Mouse (Mus musculus) neural tube, embryonic 12.5 days (tissue): ENCODE data around the gene Arid1b. TPM values are rescaled to one million over a fixed set of nuclear protein-coding genes. Genes with fewer than 3 reads are reported as not detected.
A peak's percentile ranks its signal among the peaks of the same experiment; 100 is the strongest.

Experiments used
- ATAC-seq: fragments of 200-750 bp; cut with Nextera tagmentation; 2 replicates; pipeline ENCODE4 v1.8.0; 2017; ENCODE audit warnings: low read depth, mild to moderate bottlenecking, moderate TSS enrichment, moderate library complexity; ENCODE audit not compliant: low FRiP score
- H3K27ac ChIP-seq: fragments of 300-500 bp; sonication (generic); 2 replicates; pipeline ENCODE4 v1.5.1; 2016
- H3K27me3 ChIP-seq: fragments of 300-500 bp; sonication (generic); replicated peaks from 2 replicates; pipeline ENCODE4 v1.6.1; 2016; ENCODE audit warnings: mild to moderate bottlenecking
- H3K36me3 ChIP-seq: fragments of 300-500 bp; sonication (generic); 2 replicates; pipeline ENCODE4 v1.6.1; 2016; ENCODE audit warnings: mild to moderate bottlenecking
- H3K4me1 ChIP-seq: fragments of 300-500 bp; sonication (generic); 2 replicates; pipeline ENCODE4 v1.6.1; 2016
- H3K4me2 ChIP-seq: fragments of 300-500 bp; sonication (generic); replicated peaks from 2 replicates; pipeline ENCODE4 v1.6.1; 2016; ENCODE audit warnings: mild to moderate bottlenecking
- H3K4me3 ChIP-seq: fragments of 300-500 bp; sonication (generic); 2 replicates; pipeline ENCODE4 v1.5.1; 2016
- H3K9ac ChIP-seq: fragments of 300-500 bp; sonication (generic); 2 replicates; pipeline ENCODE4 v1.6.1; 2016; ENCODE audit warnings: mild to moderate bottlenecking
- H3K9me3 ChIP-seq: fragments of 300-500 bp; sonication (generic); 2 replicates; pipeline ENCODE4 v1.6.1; 2016; ENCODE audit warnings: mild to moderate bottlenecking
- WGBS: fragments of 180-500 bp; shearing (Covaris S2); methylation state at CpG from one replicate; pipeline ENCODE4 v1.1.7; 2016; 5-methylcytosine and 5-hydroxymethylcytosine counted together
- polyA plus RNA-seq: library from polyadenylated mRNA; unstranded; fragments of >200 nt; fragmentation: Nextera tagmentation; extraction: Ambion mirVana; gene quantifications from 2 replicates; pipeline ENCODE4 v1.2.1, GENCODE M21; 2016

The Arid1b gene
- polyA plus RNA-seq, 1 experiment from 2014 or later, result 18.7 TPM

DNA sequence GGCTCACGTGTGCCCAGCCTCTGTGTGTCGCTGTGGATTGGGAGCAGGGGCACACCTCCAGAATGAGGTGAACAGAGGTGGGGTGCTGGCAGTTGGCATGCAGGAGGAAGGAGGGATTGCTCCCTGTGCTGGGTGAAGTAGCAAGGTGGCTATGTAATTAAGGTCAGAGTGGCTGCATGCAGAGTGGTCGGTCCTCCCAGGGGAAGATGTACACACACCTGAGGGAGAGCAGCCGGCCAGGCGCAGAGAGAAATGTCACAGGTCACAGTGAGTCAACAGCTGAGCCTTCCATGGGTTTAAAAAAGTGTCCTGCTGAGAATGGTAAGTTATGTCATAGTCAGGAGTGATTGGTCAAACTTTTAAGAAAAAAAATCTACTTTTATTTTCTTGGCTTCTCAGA lies 14.6 kb downstream of the Arid1b start:
- WGBS, result 68% methylated on average over 5 of the region's 5 CpGs
- H3K27me3 ChIP-seq, result no peaks in the 10 kb centered on the region
- peak overlapping the region; percentile 34; the same call in 1 of the 2 replicates for H3K4me2 ChIP-seq
- H3K9me3 ChIP-seq, result no peaks in the 10 kb centered on the region
- H3K36me3 ChIP-seq, result no peaks in the 10 kb centered on the region
- H3K4me3 ChIP-seq, result no peak overlapping the region
- H3K9ac ChIP-seq, result no peak overlapping the region
- peaks cover 83% of the 10 kb centered on the region for H3K4me1 ChIP-seq
- H3K27ac ChIP-seq, result no peak overlapping the region
- ATAC-seq, result no peak

GRCm38 (mm10) chr17:5009526-5010260 lies 15.6 kb downstream of the Arid1b start:
- no peak overlapping the region for H3K4me3 ChIP-seq
- 59% methylated on average over 12 of the region's 12 CpGs for WGBS
- H3K36me3 ChIP-seq, result no peaks in the 10 kb centered on the region
- H3K9me3 ChIP-seq, result no peaks in the 10 kb centered on the region
- H3K4me2 ChIP-seq, result no peak overlapping the region
- ATAC-seq, result no peak
- H3K27me3 ChIP-seq, result no peaks in the 10 kb centered on the region
- H3K27ac ChIP-seq, result no peak overlapping the region
- H3K9ac ChIP-seq, result no peak overlapping the region
- H3K4me1 ChIP-seq, result peaks cover 78% of the 10 kb centered on the region

GRCm38 (mm10) chr17:5010781-5011180 lies 16.6 kb downstream of the Arid1b start:
- no peaks in the 10 kb centered on the region for H3K36me3 ChIP-seq
- ATAC-seq, result no peak
- H3K4me1 ChIP-seq, result peaks cover 67% of the 10 kb centered on the region
- WGBS, result 77% methylated on average over 7 of the region's 7 CpGs
- H3K4me2 ChIP-seq, result no peak overlapping the region
- H3K9ac ChIP-seq, result no peak overlapping the region
- H3K9me3 ChIP-seq, result no peaks in the 10 kb centered on the region
- no peaks in the 10 kb centered on the region for H3K27me3 ChIP-seq
- H3K27ac ChIP-seq, result no peak overlapping the region
- H3K4me3 ChIP-seq, result no peak overlapping the region

GRCm38 (mm10) chr17:5012091-5012490 lies 18.0 kb downstream of the Arid1b start:
- ATAC-seq, result no peak
- Histone ChIP-seq H3K4me2 (no peak overlapping the region), H3K27me3 (no peaks in the 10 kb centered on the region), H3K4me3 (no peak overlapping the region), H3K4me1 (peaks cover 60% of the 10 kb centered on the region), H3K27ac (no peak overlapping the region), H3K9me3 (no peaks in the 10 kb centered on the region), H3K36me3 (no peaks in the 10 kb centered on the region), H3K9ac (no peak overlapping the region; the same call in 1 of the 2 replicates)
- 32% methylated on average over 3 of the region's 3 CpGs for WGBS

DNA sequence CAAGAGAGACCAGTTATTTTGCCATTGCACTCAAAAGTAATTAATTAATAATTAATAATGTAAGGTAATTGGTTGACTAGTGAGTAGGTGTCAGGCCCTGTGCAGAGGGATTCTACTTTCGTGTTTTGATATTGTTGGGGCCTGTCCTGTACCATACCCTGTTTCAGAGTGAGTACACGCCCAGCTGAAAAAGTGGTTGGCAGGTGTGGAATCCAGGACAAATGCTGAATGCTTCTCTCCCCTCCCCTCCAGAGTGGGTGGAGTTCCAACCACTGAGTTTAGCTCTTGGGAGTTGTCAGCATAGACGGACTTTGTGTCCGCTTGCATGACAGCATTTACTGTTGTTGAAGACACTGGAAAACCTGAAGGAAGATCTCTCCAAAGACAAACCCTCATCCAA lies 18.4 kb downstream of the Arid1b start:
- H3K9me3 ChIP-seq, result no peaks in the 10 kb centered on the region
- H3K27me3 ChIP-seq, result no peaks in the 10 kb centered on the region
- peaks cover 56% of the 10 kb centered on the region for H3K4me1 ChIP-seq
- 81% methylated on average over 4 of the region's 4 CpGs for WGBS
- H3K27ac ChIP-seq, result no peak overlapping the region
- H3K4me3 ChIP-seq, result no peak overlapping the region
- H3K36me3 ChIP-seq, result no peaks in the 10 kb centered on the region
- no peak overlapping the region for H3K4me2 ChIP-seq
- no peak overlapping the region for H3K9ac ChIP-seq
- no peak for ATAC-seq

DNA sequence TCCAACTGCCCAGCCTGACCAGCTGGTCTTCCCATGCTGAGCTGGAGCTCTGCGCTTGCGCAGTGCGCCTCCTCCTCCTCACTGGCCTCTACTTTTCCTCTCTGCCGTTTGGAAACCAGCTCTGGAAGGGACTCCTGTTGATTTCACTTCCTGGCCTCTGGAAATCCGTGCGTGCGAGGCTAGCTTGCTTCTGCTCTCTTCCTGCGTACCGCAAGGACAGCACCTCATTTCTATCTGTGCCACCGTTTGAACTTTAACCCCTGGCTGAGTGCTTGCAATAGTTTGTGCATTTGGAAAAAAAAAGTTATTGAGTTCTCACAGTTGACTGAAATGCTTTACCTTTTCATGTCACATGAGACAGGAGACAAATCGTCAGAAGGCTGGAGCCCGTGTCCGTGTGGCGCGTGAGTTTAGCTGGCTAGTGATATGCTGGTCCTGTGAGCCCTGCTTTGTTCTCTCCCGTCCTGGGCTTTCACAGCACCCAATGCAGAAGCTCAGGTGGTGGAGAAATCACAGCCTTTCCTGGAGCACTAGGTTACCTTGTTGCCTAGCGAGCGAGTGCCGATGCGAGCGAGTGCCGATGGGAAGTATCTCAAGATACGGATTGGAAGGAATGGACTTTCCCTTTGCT lies 20.3 kb downstream of the Arid1b start:
- ATAC-seq, result no peak
- Histone ChIP-seq H3K36me3 (0 out of 2 replicates have a peak, but pooled peaks cover 3% of the 10 kb centered on the region), H3K27me3 (no peaks in the 10 kb centered on the region), H3K4me1 (peaks cover 37% of the 10 kb centered on the region), H3K4me3 (no peak overlapping the region), H3K27ac (no peak overlapping the region), H3K9me3 (no peaks in the 10 kb centered on the region), H3K9ac (no peak overlapping the region), H3K4me2 (no peak overlapping the region)
- 85% methylated on average over 23 of the region's 23 CpGs for WGBS

DNA sequence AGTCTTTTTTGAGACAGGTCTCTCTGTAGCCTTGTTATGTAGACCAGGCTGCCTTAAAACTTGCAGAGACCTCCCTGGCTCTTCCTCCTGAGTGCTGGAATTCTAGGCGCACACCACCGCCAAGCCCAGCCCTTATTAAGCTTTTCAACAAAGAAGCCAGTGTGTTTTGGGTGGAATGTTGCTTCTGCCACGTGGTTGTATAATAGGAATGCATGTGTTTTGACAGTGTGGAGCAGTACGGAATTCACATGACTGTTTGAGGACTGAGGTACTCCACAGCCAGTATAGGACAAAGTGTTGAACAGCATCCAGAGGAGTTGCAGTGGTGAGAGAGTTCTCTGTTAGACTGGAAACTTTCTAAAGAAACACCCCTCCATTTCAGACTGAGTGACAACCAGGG lies 22.3 kb downstream of the Arid1b start:
- Histone ChIP-seq H3K4me1 (peaks cover 36% of the 10 kb centered on the region), H3K36me3 (0 out of 2 replicates have a peak, but pooled peaks cover 5% of the 10 kb centered on the region), H3K4me2 (no peak overlapping the region), H3K4me3 (no peak overlapping the region), H3K27me3 (no peaks in the 10 kb centered on the region), H3K9me3 (no peaks in the 10 kb centered on the region), H3K9ac (no peak overlapping the region), H3K27ac (no peak overlapping the region)
- WGBS, result 64% methylated on average over 4 of the region's 4 CpGs
- no peak for ATAC-seq

GRCm38 (mm10) chr17:5017065-5017464 lies 22.9 kb downstream of the Arid1b start:
- Histone ChIP-seq H3K9ac (no peak overlapping the region), H3K4me3 (no peak overlapping the region), H3K27me3 (no peaks in the 10 kb centered on the region), H3K27ac (no peak overlapping the region), H3K9me3 (no peaks in the 10 kb centered on the region), H3K36me3 (0 out of 2 replicates have a peak, but pooled peaks cover 5% of the 10 kb centered on the region), H3K4me1 (peaks cover 38% of the 10 kb centered on the region), H3K4me2 (no peak overlapping the region)
- no peak for ATAC-seq
- WGBS, result 91% methylated on average over 10 of the region's 10 CpGs

DNA sequence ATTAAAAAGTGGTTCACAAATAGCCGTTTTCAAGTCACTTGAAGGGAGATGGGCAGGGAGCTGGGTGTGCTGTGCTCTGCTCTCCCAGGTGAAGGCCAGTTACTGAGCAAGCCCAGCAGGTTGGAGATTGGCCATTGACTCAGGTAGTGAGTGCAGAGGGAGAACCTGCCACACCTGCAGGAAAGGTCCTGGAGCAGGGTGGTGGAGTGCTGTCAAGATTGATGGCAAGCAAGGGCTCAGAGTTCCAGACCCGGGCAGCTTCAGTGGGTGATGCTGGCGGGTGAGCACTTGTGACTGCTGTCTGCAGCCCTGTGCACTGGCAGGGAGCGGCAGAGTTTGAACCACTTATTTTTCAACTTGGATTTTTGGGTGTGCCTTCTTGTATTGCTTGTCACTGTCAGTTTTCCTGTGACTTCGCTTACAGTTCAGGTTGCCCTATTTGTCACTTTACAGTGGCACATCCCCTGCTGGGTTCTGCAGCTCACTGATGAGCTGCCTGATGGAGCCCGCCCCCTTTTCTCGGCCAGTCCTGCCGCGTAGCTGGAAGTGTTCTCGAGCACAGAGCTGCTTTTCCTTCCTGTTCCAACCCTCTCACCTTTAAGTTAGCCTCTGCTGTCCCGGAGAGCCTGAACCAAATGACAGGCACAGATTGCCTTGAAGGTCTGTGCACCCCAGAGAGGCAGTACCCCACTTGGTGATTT lies 27.3 kb downstream of the Arid1b start:
- 31% methylated on average over 11 of the region's 11 CpGs for WGBS
- 0 out of 2 replicates have a peak, but pooled peaks have one; percentile 41 for ATAC-seq
- H3K9me3 ChIP-seq, result no peaks in the 10 kb centered on the region
- 0 out of 2 replicates have a peak, but pooled peaks cover 5% of the 10 kb centered on the region for H3K36me3 ChIP-seq
- H3K4me2 ChIP-seq, result no peak overlapping the region
- H3K27ac ChIP-seq, result no peak overlapping the region
- no peaks in the 10 kb centered on the region for H3K27me3 ChIP-seq
- H3K4me1 ChIP-seq, result peaks cover 28% of the 10 kb centered on the region
- H3K9ac ChIP-seq, result no peak overlapping the region
- no peak overlapping the region for H3K4me3 ChIP-seq

DNA sequence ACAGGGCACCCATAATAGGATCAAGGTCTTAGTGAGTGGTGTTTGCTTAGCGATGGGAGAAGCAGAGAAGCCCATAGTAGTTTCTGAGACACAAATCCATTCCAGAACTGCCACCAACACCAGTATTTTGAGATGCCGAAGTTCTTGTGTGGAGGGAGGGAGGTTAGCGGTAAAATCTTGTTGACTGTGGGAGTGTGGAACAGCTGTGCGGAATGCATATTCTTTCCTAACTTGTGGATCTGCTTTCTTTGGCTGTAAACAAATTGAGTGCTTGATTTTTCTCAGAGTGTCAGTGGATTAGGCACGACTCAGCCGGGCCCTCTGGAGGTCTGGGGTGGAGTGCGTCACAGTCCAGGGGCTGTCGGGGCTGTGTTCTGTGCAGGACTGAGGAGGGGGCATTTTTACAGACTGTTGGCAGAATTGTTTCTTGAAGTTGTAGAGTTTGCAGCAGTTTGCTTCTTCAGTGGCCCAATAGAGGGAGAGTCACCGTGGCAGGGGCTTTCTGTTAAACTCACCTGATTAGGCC lies 27.9 kb downstream of the Arid1b start:
- WGBS, result 79% methylated on average over 9 of the region's 9 CpGs
- Histone ChIP-seq H3K9ac (no peak overlapping the region), H3K36me3 (0 out of 2 replicates have a peak, but pooled peaks cover 5% of the 10 kb centered on the region), H3K4me3 (no peak overlapping the region), H3K27ac (no peak overlapping the region), H3K4me1 (peaks cover 26% of the 10 kb centered on the region), H3K9me3 (no peaks in the 10 kb centered on the region), H3K27me3 (no peaks in the 10 kb centered on the region), H3K4me2 (no peak overlapping the region)
- ATAC-seq, result no peak

- no peaks in the 10 kb centered on the region for H3K9me3 ChIP-seq
- H3K9ac ChIP-seq, result no peak overlapping the region
- H3K4me3 ChIP-seq, result no peak overlapping the region
- WGBS, result 82% methylated on average over 10 of the region's 10 CpGs
- H3K4me1 ChIP-seq, result peaks cover 26% of the 10 kb centered on the region
- H3K27ac ChIP-seq, result no peak overlapping the region
- no peak overlapping the region for H3K4me2 ChIP-seq
- 0 out of 2 replicates have a peak, but pooled peaks cover 5% of the 10 kb centered on the region for H3K36me3 ChIP-seq
- no peaks in the 10 kb centered on the region for H3K27me3 ChIP-seq
- ATAC-seq, result no peak
These were observed 29.6 kb downstream of the Arid1b start for GRCm38 (mm10) chr17:5023745-5024144.

DNA sequence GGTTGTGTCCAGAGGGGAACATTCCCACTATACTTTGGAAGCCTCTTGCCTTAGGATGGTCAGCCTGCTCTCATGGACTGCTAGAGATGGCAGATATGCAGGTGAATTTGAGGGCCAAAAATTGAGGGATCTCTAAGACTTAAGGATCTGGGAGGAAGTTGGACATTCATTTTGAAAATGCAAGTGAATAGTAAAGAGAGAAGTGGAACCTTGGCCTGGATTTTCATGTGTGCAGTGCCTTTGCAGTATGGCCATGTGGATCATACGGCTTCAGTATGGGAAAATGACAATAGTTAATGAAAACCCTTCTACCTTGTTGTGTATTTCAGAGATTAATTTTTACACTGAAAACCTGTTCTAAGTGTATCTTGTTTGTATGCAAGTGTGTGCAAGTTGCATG lies 31.3 kb downstream of the Arid1b start:
- H3K4me1 ChIP-seq, result peaks cover 33% of the 10 kb centered on the region
- no peaks in the 10 kb centered on the region for H3K9me3 ChIP-seq
- H3K4me2 ChIP-seq, result no peak overlapping the region
- no peaks in the 10 kb centered on the region for H3K27me3 ChIP-seq
- H3K4me3 ChIP-seq, result no peak overlapping the region
- H3K27ac ChIP-seq, result no peak overlapping the region
- 98% methylated on average over 1 of the region's 1 CpGs for WGBS
- H3K9ac ChIP-seq, result no peak overlapping the region
- ATAC-seq, result no peak
- H3K36me3 ChIP-seq, result no peaks in the 10 kb centered on the region
